Mouse (Mus musculus) ES-E14 (cell line): ENCODE measurements at regions not wholly inside any gene's neighbourhood (a gene's known extent, or its start where the extent isn't known, plus 50 kb on each side); places are given as distances from the start of the nearest gene placed in this dataset.

Experiments used
- DNase-seq: peaks from one replicate; pipeline ENCODE4 v3.0.0-alpha.2; 2013; ENCODE audit warnings: low read depth, low spot score
- H3K27ac ChIP-seq: 2 replicates; pipeline ENCODE4 v1.5.1; 2012; ENCODE audit warnings: low read depth, mild to moderate bottlenecking, low read length, moderate library complexity, mixed read lengths; ENCODE audit not compliant: poor library complexity, insufficient read depth, severe bottlenecking
- H3K36me3 ChIP-seq: 2 replicates; pipeline ENCODE4 v1.6.1; 2012; ENCODE audit warnings: mild to moderate bottlenecking, low read length, moderate library complexity, mixed read lengths; ENCODE audit not compliant: control insufficient read depth, poor library complexity, insufficient read depth, severe bottlenecking
- H3K4me1 ChIP-seq, 2 experiments: fragments of 150-350 bp in 1 of 2; sonication (generic) in 1 of 2; 2 replicates each; pipeline ENCODE4 v1.6.1; 2012; ENCODE audit warnings: low read length in 2 of 2, mild to moderate bottlenecking in 1 of 2, mixed read lengths in 1 of 2; ENCODE audit not compliant: control insufficient read depth in 2 of 2, insufficient read depth in 2 of 2, poor library complexity in 1 of 2
- H3K4me3 ChIP-seq, 2 experiments: fragments of 150-350 bp in 1 of 2; sonication (generic) in 1 of 2; 2 replicates each; pipeline ENCODE4 v1.5.1; 2012; ENCODE audit warnings: low read length in 2 of 2, low read depth in 1 of 2, mild to moderate bottlenecking in 1 of 2, mixed read lengths in 1 of 2; ENCODE audit not compliant: insufficient read depth in 1 of 2, poor library complexity in 1 of 2, severe bottlenecking in 1 of 2
- H3K9ac ChIP-seq: 2 replicates; pipeline ENCODE4 v1.6.1; 2012; ENCODE audit warnings: low read depth, mild to moderate bottlenecking, low read length, mixed read lengths; ENCODE audit not compliant: poor library complexity, insufficient read depth, severe bottlenecking
- H3K9me3 ChIP-seq: fragments of 150-350 bp; sonication (generic); 2 replicates; pipeline ENCODE4 v1.6.1; 2012; ENCODE audit warnings: low read depth, mild to moderate bottlenecking, low read length; ENCODE audit not compliant: control insufficient read depth, insufficient read depth
- CHD2 ChIP-seq: IDR thresholded peaks from 2 replicates; pipeline ENCODE4 v1.6.1; 2014; ENCODE audit warnings: mild to moderate bottlenecking, low read depth, low read length, inconsistent platforms
- HCFC1 ChIP-seq: IDR thresholded peaks from 2 replicates; pipeline ENCODE4 v1.6.1; 2012; ENCODE audit warnings: low read length, inconsistent platforms, borderline replicate concordance; ENCODE audit not compliant: insufficient read depth
- MAFK ChIP-seq: IDR thresholded peaks from 2 replicates; pipeline ENCODE4 v1.6.1; 2014; ENCODE audit warnings: mild to moderate bottlenecking, low read depth, low read length, inconsistent platforms; ENCODE audit not compliant: insufficient read depth
- ZC3H11A ChIP-seq: IDR thresholded peaks from 2 replicates; pipeline ENCODE4 v1.6.1; 2012; ENCODE audit warnings: low read depth, mild to moderate bottlenecking, inconsistent platforms, low read length, borderline replicate concordance
- ZNF384 ChIP-seq: IDR thresholded peaks from 2 replicates; pipeline ENCODE4 v1.6.1; 2012; ENCODE audit warnings: low read depth, low read length, inconsistent platforms
- in situ Hi-C, 2 experiments: fragments of 600-800 bp; cut with MboI; formaldehyde crosslinking; loops; one replicate each; pipeline ENCODE4 v1.15.1; 2025; ENCODE audit warnings: low sequenced_read_pairs in 2 of 2, inconsistent platforms in 1 of 2; ENCODE audit not compliant: unreplicated experiment in 2 of 2

GRCm38 (mm10) chr10:84144344-84144687 lies 296.1 kb downstream of the Nuak1 start:
- DNase-seq, result no peak
- Histone ChIP-seq H3K4me1 (no peaks in the 10 kb centered on the region), H3K9ac (no peak overlapping the region), H3K27ac (no peak overlapping the region), H3K36me3 (no peaks in the 10 kb centered on the region), H3K4me3 (no peak overlapping the region), H3K9me3 (no peaks in the 10 kb centered on the region)
- in situ Hi-C loops, result no loop called here
- TF ChIP-seq CHD2, result no peak
- TF ChIP-seq ZNF384, result no peak
- no peak for TF ChIP-seq HCFC1
- no peak for TF ChIP-seq ZC3H11A
- TF ChIP-seq MAFK, result no peak

- Histone ChIP-seq H3K4me3 (no peak overlapping the region), H3K27ac (no peak overlapping the region), H3K4me1 (no peaks in the 10 kb centered on the region), H3K9me3 (no peaks in the 10 kb centered on the region), H3K36me3 (no peaks in the 10 kb centered on the region), H3K9ac (no peak overlapping the region)
- TF ChIP-seq CHD2 (no peak), ZC3H11A (no peak), ZNF384 (no peak)
- in situ Hi-C loops, result no loop called here
- DNase-seq, result no peak
Measured at GRCm38 (mm10) chr10:84147305-84147984, 293.0 kb downstream of the Nuak1 start.

GRCm38 (mm10) chr10:84163752-84164151 lies 276.6 kb downstream of the Nuak1 start:
- in situ Hi-C loops, result no loop called here
- no peaks in the 10 kb centered on the region for H3K36me3 ChIP-seq
- no peak for DNase-seq
- H3K9me3 ChIP-seq, result no peaks in the 10 kb centered on the region
- H3K27ac ChIP-seq, result no peak overlapping the region
- no peaks in the 10 kb centered on the region for H3K4me1 ChIP-seq
- TF ChIP-seq ZNF384 (no peak), MAFK (no peak), ZC3H11A (no peak), CHD2 (no peak), HCFC1 (no peak)
- no peak overlapping the region for H3K4me3 ChIP-seq
- no peak overlapping the region for H3K9ac ChIP-seq

GRCm38 (mm10) chr10:84165832-84166567 lies 274.4 kb downstream of the Nuak1 start:
- H3K36me3 ChIP-seq, result no peaks in the 10 kb centered on the region
- DNase-seq, result no peak
- in situ Hi-C loops, result no loop called here
- no peak overlapping the region for H3K4me3 ChIP-seq
- no peak overlapping the region for H3K27ac ChIP-seq
- H3K9me3 ChIP-seq, result no peaks in the 10 kb centered on the region
- H3K4me1 ChIP-seq, result no peaks in the 10 kb centered on the region
- no peak overlapping the region for H3K9ac ChIP-seq
- no peak for TF ChIP-seq ZC3H11A
- TF ChIP-seq MAFK, result no peak
- no peak for TF ChIP-seq CHD2
- no peak for TF ChIP-seq HCFC1
- no peak for TF ChIP-seq ZNF384

- no peak for DNase-seq
- in situ Hi-C loops, result no loop called here
- Histone ChIP-seq H3K36me3 (no peaks in the 10 kb centered on the region), H3K4me3 (no peak overlapping the region), H3K27ac (no peak overlapping the region), H3K4me1 (no peaks in the 10 kb centered on the region), H3K9ac (no peak overlapping the region), H3K9me3 (no peaks in the 10 kb centered on the region)
- TF ChIP-seq ZC3H11A (peak; percentile 41; the same call in 1 of the 2 replicates), HCFC1 (no peak)
Measured at GRCm38 (mm10) chr10:84166568-84166905, 273.9 kb downstream of the Nuak1 start.
